Mouse (Mus musculus): ENCODE data around the gene Obsl1. TPM values are rescaled to one million over a fixed set of nuclear protein-coding genes. Genes with fewer than 3 reads are reported as not detected.

Obsl1 gene
- polyA plus RNA-seq, 1 experiment from 2014 or later: 6.3 TPM

DNA sequence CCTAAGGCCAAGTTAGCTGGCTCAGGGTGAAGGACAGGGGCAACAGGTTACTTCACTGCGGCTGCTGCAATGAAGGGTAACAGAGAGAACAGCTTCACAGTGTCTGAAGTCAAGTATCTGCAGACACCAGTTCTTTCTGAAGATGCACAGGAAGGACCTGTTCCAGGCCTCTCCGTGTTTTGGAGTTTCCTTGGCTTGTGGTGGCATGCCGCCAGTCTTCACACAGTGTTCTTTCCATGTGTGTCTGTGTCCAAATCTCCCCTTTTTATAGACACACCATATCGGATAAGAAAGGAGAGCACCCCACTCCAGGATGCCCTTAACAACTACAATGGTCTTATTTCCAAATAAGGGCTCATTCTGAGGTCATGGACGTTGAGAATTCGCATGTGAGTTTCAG is 38.1 kb upstream of the Obsl1 start:
- Histone ChIP-seq H3K4me3 (ENCODE audit: low read depth, low read length) (no peak overlapping the region), H3K36me3 (ENCODE audit: control insufficient read depth, insufficient read depth) (no peaks in the 10 kb centered on the region), H3K4me1 (ENCODE audit: control insufficient read depth, low read depth, low read length) (no peaks in the 10 kb centered on the region; the same call in 1 of the 2 replicates), H3K4me2 (ENCODE audit: low read depth, low read length) (no peak overlapping the region), H3K9ac (ENCODE audit: low read depth, low read length) (no peak overlapping the region), H3K27ac (ENCODE audit: low read length) (no peak overlapping the region), H3K9me3 (replicated peaks; ENCODE audit: control insufficient read depth, low read length) (no peaks in the 10 kb centered on the region), H3K27me3 (ENCODE audit: control insufficient read depth, insufficient read depth, low read depth, low read length) (peaks cover 19% of the 10 kb centered on the region)
- WGBS (ENCODE audit: insufficient replicate concordance): 69% methylated on average over 6 of the region's 6 CpGs
- no peak for ATAC-seq (ENCODE audit: low read depth)

DNA sequence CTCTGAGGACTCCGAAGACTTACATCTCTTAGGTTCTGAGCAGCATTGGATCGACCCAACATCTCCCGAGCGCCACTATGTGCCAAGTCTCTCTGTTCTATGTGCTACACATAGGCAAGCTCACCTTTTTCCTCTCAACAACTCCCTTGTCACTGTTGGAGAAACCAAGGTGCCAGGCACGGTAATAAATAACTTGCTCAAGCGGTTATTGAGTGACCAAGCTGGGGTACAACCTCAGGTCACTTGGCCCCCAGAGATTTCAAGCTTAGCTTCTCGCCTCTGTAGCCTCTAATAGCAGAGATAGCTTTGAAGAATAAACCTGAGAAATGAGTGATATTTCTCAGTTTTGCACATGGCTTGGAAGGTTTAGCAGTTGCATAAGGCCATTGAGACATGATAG is 35.2 kb upstream of the Obsl1 start:
- Histone ChIP-seq H3K36me3 (ENCODE audit: control insufficient read depth, insufficient read depth) (no peaks in the 10 kb centered on the region), H3K27me3 (ENCODE audit: control insufficient read depth, insufficient read depth, low read depth, low read length) (peaks cover 10% of the 10 kb centered on the region), H3K4me1 (ENCODE audit: control insufficient read depth, low read depth, low read length) (no peaks in the 10 kb centered on the region; the same call in 1 of the 2 replicates), H3K4me2 (ENCODE audit: low read depth, low read length) (no peak overlapping the region), H3K4me3 (ENCODE audit: low read depth, low read length) (no peak overlapping the region), H3K9me3 (replicated peaks; ENCODE audit: control insufficient read depth, low read length) (no peaks in the 10 kb centered on the region), H3K9ac (ENCODE audit: low read depth, low read length) (no peak overlapping the region), H3K27ac (ENCODE audit: low read length) (no peak overlapping the region)
- 75% methylated on average over 7 of the region's 7 CpGs for WGBS (ENCODE audit: insufficient replicate concordance)
- no peak for ATAC-seq (ENCODE audit: low read depth)

DNA sequence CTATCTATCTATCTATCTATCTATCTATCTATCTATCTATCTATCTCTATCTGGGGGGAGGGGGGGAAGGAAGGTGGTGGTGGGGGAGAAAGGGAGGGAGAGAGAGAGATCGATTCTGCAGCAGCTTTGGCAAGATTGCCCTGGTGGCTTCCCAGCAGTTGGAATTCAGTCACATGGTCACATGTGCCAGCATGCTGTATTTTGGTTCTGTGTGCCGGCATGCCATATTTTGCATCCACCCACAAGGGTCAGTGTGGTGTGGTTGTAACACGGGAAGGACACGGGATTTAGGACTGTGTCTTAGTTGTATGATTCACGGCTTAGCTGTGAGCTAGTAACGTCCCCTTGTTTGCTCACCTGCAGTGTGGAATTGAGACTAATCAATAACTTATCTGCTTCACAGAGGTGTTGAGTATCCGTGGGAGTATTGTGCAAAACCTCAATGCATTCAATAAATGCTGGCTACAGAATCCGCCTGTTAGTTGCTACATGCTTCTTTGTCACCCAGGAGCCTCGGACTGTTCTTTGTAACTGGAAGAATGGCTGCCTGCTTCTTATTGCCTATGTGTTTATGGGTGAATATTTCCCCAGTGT is 32.4 kb upstream of the Obsl1 start:
- H3K4me3 ChIP-seq (ENCODE audit: low read depth, low read length): no peak overlapping the region
- no peaks in the 10 kb centered on the region for H3K36me3 ChIP-seq (ENCODE audit: control insufficient read depth, insufficient read depth)
- no peak overlapping the region for H3K4me2 ChIP-seq (ENCODE audit: low read depth, low read length)
- no peaks in the 10 kb centered on the region for H3K9me3 ChIP-seq (replicated peaks; ENCODE audit: control insufficient read depth, low read length)
- 59% methylated on average over 9 of the region's 9 CpGs for WGBS (ENCODE audit: insufficient replicate concordance)
- H3K9ac ChIP-seq (ENCODE audit: low read depth, low read length): no peak overlapping the region
- no peaks in the 10 kb centered on the region for H3K27me3 ChIP-seq (ENCODE audit: control insufficient read depth, insufficient read depth, low read depth, low read length)
- no peak overlapping the region for H3K27ac ChIP-seq (ENCODE audit: low read length)
- H3K4me1 ChIP-seq (ENCODE audit: control insufficient read depth, low read depth, low read length): no peaks in the 10 kb centered on the region
- ATAC-seq (ENCODE audit: low read depth): no peak

DNA sequence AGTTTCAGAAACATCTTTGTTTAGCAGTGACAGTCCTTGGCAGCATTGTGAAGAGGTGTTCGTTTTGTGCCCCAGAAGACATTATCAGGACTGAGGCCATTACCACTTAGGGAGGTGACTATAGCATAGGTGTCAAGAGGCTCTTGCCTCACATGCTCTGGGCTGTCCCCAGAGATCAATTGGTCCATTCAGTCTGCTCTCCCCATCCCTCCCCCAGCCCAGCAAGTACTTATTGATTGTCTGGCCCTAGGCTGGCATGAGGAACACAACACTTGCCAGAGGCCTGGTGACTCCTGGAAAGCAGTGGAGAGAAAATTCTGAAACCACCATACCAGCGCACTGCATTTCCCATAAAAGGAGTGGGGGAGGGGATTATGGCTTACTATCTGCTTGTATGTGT is 31.3 kb upstream of the Obsl1 start:
- 59% methylated on average over 2 of the region's 2 CpGs for WGBS (ENCODE audit: insufficient replicate concordance)
- Histone ChIP-seq H3K9ac (ENCODE audit: low read depth, low read length) (no peak overlapping the region), H3K4me3 (ENCODE audit: low read depth, low read length) (no peak overlapping the region), H3K27ac (ENCODE audit: low read length) (no peak overlapping the region), H3K9me3 (replicated peaks; ENCODE audit: control insufficient read depth, low read length) (no peaks in the 10 kb centered on the region), H3K27me3 (ENCODE audit: control insufficient read depth, insufficient read depth, low read depth, low read length) (no peaks in the 10 kb centered on the region), H3K36me3 (ENCODE audit: control insufficient read depth, insufficient read depth) (no peaks in the 10 kb centered on the region), H3K4me2 (ENCODE audit: low read depth, low read length) (no peak overlapping the region), H3K4me1 (ENCODE audit: control insufficient read depth, low read depth, low read length) (no peaks in the 10 kb centered on the region)
- no peak for ATAC-seq (ENCODE audit: low read depth)

DNA sequence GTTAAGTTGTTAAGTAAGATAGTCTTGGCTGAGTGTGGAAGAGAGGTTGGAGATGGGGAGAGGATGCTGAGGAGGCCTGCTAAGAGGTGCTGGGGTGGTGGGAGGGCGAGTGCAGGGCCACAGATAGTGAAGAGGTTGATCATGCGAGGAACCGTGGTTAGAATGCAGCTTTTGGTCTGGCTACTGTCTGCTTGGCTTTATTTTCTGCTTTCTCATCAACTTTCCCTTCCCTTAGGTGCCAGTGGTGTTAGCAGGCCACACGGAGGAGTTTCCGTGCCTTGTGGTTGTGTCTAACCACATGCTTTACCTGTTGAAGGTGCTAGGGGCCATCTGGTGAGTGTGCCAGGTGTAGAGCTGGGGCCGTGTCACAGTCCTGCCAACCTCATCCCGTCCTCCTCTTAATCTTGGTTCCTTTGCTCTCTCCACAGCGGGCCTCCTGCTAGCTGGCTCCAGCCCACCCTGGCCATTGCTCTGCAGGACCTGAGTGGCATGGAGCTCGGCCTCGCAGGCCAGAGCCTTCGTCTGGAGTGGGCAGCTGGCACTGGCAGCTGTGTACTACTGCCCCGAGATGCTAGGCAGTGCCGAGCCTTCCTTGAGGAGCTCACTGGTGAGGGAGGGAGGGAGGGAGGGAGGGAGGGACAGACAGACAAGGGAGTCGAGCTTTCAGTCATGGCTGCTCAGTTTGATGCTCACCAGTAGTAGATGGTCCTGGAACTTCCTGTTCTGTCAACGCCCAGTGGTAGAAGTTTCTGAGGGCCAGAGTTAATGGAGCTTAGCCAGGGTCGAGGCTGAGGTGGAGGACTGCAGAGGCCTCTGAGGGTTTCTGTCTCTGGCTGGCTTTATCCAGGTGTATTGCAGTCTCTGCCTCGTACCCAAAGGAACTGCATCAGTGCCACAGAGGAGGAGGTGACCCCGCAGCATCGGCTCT is 27.3 kb upstream of the Obsl1 start:
- Histone ChIP-seq H3K27ac (ENCODE audit: low read length) (no peak overlapping the region), H3K4me1 (ENCODE audit: control insufficient read depth, low read depth, low read length) (no peaks in the 10 kb centered on the region), H3K9me3 (replicated peaks; ENCODE audit: control insufficient read depth, low read length) (no peaks in the 10 kb centered on the region), H3K4me2 (ENCODE audit: low read depth, low read length) (no peak overlapping the region), H3K9ac (ENCODE audit: low read depth, low read length) (no peak overlapping the region), H3K36me3 (ENCODE audit: control insufficient read depth, insufficient read depth) (no peaks in the 10 kb centered on the region), H3K27me3 (ENCODE audit: control insufficient read depth, insufficient read depth, low read depth, low read length) (no peaks in the 10 kb centered on the region), H3K4me3 (ENCODE audit: low read depth, low read length) (no peak overlapping the region)
- ATAC-seq (ENCODE audit: low read depth): no peak
- 70% methylated on average over 19 of the region's 19 CpGs for WGBS (ENCODE audit: insufficient replicate concordance)

DNA sequence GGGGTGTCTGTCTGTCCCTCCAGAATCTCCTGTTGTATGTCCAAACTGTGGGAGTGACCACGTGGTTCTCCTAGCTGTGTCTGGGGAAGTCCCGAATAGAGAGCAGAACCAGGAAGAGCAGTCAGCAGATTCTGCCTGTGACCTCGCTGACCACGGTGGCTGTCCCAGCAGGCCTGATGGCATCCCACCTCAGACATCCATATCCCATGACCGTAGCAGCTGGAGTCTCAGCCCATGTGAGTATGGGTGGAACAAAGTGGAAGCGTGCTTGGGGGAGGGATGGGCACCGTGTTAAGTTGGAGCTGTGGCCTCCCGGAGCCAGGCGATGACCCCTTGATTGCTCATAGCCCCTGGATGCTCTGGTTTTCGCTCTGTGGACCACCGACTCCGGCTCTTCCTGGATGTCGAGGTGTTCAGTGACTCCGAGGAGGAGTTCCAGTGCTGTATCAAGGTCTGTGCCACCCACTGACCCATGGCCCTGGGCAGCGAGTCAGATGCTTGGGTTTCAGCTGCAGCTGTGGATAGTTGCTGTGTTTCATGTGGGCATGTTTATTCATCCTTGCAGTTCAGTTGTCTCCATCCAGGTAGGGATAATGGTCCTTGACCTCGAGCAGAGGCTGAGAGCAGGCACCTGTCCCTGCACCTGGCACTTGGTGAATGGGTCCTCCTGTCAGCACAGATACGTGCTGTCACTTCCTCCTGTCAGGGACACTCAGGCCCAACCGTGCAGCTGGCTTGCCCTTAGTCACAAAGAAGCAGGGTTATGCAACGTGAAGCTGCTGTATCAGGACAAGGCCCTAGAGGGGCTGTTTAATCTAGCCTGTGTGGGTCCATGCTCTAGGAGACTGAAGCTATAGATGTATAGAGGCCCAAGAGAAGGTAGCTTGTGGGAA is 26.3 kb upstream of the Obsl1 start:
- Histone ChIP-seq H3K4me2 (ENCODE audit: low read depth, low read length) (no peak overlapping the region), H3K4me1 (ENCODE audit: control insufficient read depth, low read depth, low read length) (no peaks in the 10 kb centered on the region), H3K27ac (ENCODE audit: low read length) (no peak overlapping the region), H3K36me3 (ENCODE audit: control insufficient read depth, insufficient read depth) (no peaks in the 10 kb centered on the region), H3K9me3 (replicated peaks; ENCODE audit: control insufficient read depth, low read length) (no peaks in the 10 kb centered on the region), H3K27me3 (ENCODE audit: control insufficient read depth, insufficient read depth, low read depth, low read length) (no peaks in the 10 kb centered on the region), H3K4me3 (ENCODE audit: low read depth, low read length) (no peak overlapping the region), H3K9ac (ENCODE audit: low read depth, low read length) (no peak overlapping the region)
- no peak for ATAC-seq (ENCODE audit: low read depth)
- 73% methylated on average over 19 of the region's 19 CpGs for WGBS (ENCODE audit: insufficient replicate concordance)

DNA sequence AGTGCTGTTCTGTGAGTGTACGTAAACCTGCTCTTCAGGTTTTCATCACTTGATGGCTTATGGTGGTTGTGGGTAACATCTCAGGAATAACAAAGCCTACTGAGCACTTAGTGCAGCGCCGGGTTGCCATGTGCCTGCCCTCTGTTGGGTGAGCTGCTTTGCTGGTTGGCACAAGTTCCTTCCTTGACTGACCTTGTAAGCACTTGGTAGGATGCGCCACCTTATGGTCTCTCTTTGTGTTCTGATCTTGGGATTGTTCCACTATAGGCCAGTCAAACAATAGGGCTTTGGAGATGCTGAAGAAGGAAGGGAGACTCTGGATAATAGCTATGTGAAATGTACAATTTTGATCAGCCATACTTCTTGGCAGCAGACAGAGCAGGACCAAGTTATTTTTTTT is 24.3 kb upstream of the Obsl1 start:
- ATAC-seq (ENCODE audit: low read depth): no peak
- 71% methylated on average over 4 of the region's 4 CpGs for WGBS (ENCODE audit: insufficient replicate concordance)

DNA sequence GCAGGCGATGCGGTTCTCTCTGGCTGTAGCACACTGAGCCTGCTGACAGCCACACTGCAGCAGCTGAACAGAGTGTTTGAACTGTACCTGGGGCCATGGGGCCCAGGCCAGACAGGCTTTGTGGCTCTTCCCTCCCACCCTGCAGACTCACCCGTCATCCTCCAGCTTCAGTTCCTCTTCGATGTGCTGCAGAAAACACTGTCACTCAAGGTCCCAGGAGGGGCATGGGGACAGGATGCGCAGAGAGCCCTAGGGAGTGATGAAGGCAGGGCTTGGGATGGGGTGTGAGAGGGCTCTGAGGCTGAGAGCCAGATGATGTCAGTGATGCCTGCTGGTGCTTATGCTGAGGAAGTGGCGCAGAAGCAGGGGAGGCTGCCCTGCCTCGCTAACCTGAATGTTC is 18.4 kb upstream of the Obsl1 start:
- H3K27me3 ChIP-seq (ENCODE audit: control insufficient read depth, insufficient read depth, low read depth, low read length): no peaks in the 10 kb centered on the region
- ATAC-seq (ENCODE audit: low read depth): no peak
- H3K4me2 ChIP-seq (ENCODE audit: low read depth, low read length): no peak overlapping the region
- WGBS (ENCODE audit: insufficient replicate concordance): 58% methylated on average over 7 of the region's 7 CpGs
- no peaks in the 10 kb centered on the region for H3K36me3 ChIP-seq (ENCODE audit: control insufficient read depth, insufficient read depth)
- no peak overlapping the region for H3K27ac ChIP-seq (ENCODE audit: low read length)
- H3K4me3 ChIP-seq (ENCODE audit: low read depth, low read length): no peak overlapping the region
- no peaks in the 10 kb centered on the region for H3K9me3 ChIP-seq (replicated peaks; ENCODE audit: control insufficient read depth, low read length)
- H3K4me1 ChIP-seq (ENCODE audit: control insufficient read depth, low read depth, low read length): peaks cover 5% of the 10 kb centered on the region
- no peak overlapping the region for H3K9ac ChIP-seq (ENCODE audit: low read depth, low read length)

More for the DNA sequence above, 24.3 kb upstream of the Obsl1 start:
- Histone ChIP-seq H3K27me3 (ENCODE audit: control insufficient read depth, insufficient read depth, low read depth, low read length) (no peaks in the 10 kb centered on the region), H3K9me3 (replicated peaks; ENCODE audit: control insufficient read depth, low read length) (no peaks in the 10 kb centered on the region), H3K27ac (ENCODE audit: low read length) (no peak overlapping the region), H3K4me2 (ENCODE audit: low read depth, low read length) (no peak overlapping the region), H3K4me1 (ENCODE audit: control insufficient read depth, low read depth, low read length) (no peaks in the 10 kb centered on the region), H3K9ac (ENCODE audit: low read depth, low read length) (no peak overlapping the region), H3K36me3 (ENCODE audit: control insufficient read depth, insufficient read depth) (no peaks in the 10 kb centered on the region), H3K4me3 (ENCODE audit: low read depth, low read length) (no peak overlapping the region)
